Mouse (Mus musculus) midbrain, embryonic 10.5 days (tissue): ENCODE data around the gene Smg5. TPM values are rescaled to one million over a fixed set of nuclear protein-coding genes. Genes with fewer than 3 reads are reported as not detected.
"Not testable (repeated sequence)": the region's sequence is repeated elsewhere in the genome, so short reads cannot be mapped to it uniquely, and the experiment has no call there.

Source experiments
- DNase-seq: peaks from one replicate; pipeline ENCODE4 v3.0.0-alpha.2; 2017; ENCODE audit warnings: low spot score
- H3K27ac ChIP-seq: fragments of 300-500 bp; sonication (generic); replicated peaks from 2 replicates; pipeline ENCODE4 v1.5.1; 2016; ENCODE audit warnings: mild to moderate bottlenecking
- H3K27me3 ChIP-seq: fragments of 300-500 bp; sonication (generic); 2 replicates; pipeline ENCODE4 v1.6.1; 2016; ENCODE audit warnings: low read depth, mild to moderate bottlenecking; ENCODE audit not compliant: poor library complexity, severe bottlenecking
- H3K36me3 ChIP-seq: fragments of 300-500 bp; sonication (generic); 2 replicates; pipeline ENCODE4 v1.6.1; 2016; ENCODE audit warnings: mild to moderate bottlenecking, moderate library complexity
- H3K4me1 ChIP-seq: fragments of 300-500 bp; sonication (generic); 2 replicates; pipeline ENCODE4 v1.6.1; 2016
- H3K4me3 ChIP-seq: fragments of 300-500 bp; sonication (generic); 2 replicates; pipeline ENCODE4 v1.5.1; 2016; ENCODE audit warnings: mild to moderate bottlenecking, moderate library complexity
- H3K9me3 ChIP-seq: fragments of 300-500 bp; sonication (generic); replicated peaks from 2 replicates; pipeline ENCODE4 v1.6.1; 2016; ENCODE audit warnings: mild to moderate bottlenecking
- WGBS: fragments of 180-500 bp; shearing (Covaris S2); methylation state at CpG from one replicate; pipeline ENCODE4 v1.1.7; 2016; 5-methylcytosine and 5-hydroxymethylcytosine counted together
- polyA plus RNA-seq: library from polyadenylated mRNA; unstranded; fragments of >200 nt; fragmentation: Nextera tagmentation; extraction: Ambion mirVana; gene quantifications from 2 replicates; pipeline ENCODE4 v1.2.1, GENCODE M21; 2016

Smg5 gene
- polyA plus RNA-seq, 1 experiment from 2014 or later: 84.5 TPM

DNA sequence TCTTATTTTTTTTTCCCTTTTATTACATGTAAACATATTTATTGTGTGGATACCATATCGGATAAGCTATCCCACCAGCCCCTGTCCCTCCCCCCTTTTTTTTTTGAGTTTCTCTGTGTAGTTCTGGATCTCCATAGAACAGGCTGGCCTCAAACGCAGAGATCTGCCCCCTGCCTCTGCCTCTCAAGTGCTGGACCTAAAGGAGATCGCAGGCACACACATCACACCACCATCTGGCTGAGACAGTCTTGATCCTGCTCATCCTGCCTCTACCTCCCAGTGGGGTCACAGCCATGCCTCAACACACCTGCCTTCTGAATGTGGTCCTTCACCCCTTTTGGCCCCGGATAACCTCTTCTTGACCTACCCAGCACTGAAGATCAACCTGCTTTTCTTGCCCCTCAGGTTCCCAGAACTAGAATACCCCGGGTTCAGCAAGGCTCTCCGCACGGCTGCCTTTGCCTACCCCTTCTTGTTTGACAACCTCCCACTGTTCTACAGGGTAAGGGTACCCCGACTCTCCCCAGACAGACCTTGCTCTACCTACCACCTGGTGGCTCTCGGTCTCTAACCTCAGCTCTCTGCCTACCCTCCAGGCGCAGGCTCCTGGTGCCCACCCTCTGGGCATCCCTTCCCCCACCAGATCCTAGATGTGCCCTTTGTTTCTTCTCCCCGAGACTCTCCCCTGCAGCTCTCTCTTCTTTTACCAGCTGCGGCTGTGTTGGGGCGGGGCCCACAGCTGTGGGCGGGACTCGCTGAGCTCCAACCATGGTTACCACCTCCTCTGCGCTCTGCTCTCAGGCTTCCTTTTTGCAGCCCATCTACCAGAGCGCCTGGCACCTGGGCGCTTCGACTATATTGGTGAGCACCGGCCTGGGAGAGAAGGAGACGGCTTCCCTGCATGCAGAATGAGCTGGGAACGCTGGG, 45.6 kb downstream of the Smg5 start:
- H3K9me3 ChIP-seq, H3K36me3 ChIP-seq, H3K27me3 ChIP-seq: not testable (repeated sequence)
- DNase-seq: peak; percentile 59
- peak overlapping the region; percentile 80 for H3K27ac ChIP-seq
- H3K4me1 ChIP-seq: peaks cover 11% of the 10 kb centered on the region
- peak overlapping the region; percentile 43 for H3K4me3 ChIP-seq
- 8% methylated on average over 22 of the region's 22 CpGs for WGBS

DNA sequence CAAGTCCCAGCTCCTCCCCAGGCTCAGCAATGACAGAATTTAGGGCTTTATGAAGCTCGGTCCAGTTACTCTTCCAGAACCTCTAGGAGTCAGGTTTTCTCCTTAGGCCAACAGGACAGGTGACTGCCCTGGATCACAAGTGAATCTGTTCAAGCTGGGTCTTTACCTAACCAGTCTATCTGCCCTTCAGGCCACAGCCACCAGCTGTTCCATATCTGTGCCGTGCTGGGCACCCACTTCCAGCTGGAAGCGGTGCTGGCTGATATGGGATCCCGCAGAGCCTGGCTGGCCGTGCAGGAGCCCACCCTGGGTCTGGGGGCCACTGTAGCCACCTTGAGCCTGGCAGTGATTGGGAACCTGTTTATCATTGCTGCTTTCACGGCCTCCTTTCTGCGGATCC, 46.3 kb downstream of the Smg5 start:
- not testable (repeated sequence) for H3K36me3 ChIP-seq, H3K4me1 ChIP-seq, H3K27me3 ChIP-seq, H3K27ac ChIP-seq, H3K4me3 ChIP-seq, DNase-seq, H3K9me3 ChIP-seq
- WGBS: 56% methylated on average over 3 of the region's 7 CpGs

DNA sequence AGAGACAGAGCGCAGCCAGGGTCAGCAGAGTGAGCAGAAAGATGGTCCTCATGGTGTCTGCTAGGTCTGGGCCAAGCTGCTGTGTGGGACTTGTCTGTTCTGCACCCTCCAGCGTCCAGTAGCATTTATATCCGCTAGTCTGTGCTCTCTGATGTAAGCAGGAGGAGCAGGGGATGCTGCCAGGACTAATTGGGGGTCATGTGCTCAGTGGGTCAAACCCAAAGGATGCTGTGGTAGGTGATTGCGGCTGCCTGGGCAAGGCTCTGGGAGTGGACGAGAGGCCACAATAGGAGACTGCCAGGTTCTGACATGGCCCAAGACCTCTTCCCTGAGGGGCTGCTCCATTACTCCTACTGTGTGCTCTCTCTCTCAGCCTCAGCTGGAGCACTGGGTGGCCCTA, 48.3 kb downstream of the Smg5 start, which contains the start of gene Bglap:
TSS of gene Bglap (minus strand) at position 101 of the 400 bp plus-strand sequence.
- WGBS: 82% methylated on average over 5 of the region's 5 CpGs
- peaks cover 10% of the 10 kb centered on the region for H3K4me1 ChIP-seq
- H3K36me3 ChIP-seq: no peaks in the 10 kb centered on the region
- no peaks in the 10 kb centered on the region for H3K9me3 ChIP-seq
- no peaks in the 10 kb centered on the region for H3K27me3 ChIP-seq
- H3K4me3 ChIP-seq: no peak within 1 kb of the TSS
- H3K27ac ChIP-seq: no peak within 1 kb of the TSS
- DNase-seq: no peak

DNA sequence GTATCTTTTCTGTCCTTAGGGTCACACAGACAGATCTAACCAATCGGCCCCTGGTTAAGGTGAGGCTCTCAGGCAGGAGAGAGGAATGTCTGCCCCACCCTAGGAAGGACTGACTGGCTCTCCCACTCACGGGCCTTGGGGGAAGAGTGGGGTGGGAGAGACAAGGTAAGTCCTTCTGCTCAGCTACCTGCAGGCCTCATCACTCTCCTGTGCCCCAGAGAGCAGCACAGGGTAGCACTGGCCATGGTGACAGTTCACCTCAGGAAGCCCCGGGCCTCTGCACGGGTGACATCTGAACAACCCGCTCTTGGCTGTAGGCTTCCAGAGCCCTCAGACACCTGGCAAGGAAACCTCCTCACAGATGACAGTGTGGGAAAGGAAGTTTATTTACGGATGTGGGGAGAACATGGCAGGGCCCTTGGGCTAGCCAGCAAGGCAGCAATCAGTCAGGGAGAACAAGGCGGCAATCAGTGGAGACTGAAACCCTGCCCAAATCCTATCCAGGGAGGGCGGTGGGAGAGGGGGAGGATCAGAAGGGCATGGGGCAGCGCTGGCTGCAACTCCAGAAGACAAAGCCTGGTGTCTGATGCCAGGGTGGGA, 57.8 kb downstream of the Smg5 start:
- Histone ChIP-seq H3K27ac (no peak overlapping the region), H3K36me3 (peaks cover 83% of the 10 kb centered on the region), H3K27me3 (no peaks in the 10 kb centered on the region), H3K4me3 (no peak overlapping the region), H3K4me1 (no peaks in the 10 kb centered on the region), H3K9me3 (no peaks in the 10 kb centered on the region)
- DNase-seq: no peak
- WGBS: 93% methylated on average over 9 of the region's 9 CpGs

DNA sequence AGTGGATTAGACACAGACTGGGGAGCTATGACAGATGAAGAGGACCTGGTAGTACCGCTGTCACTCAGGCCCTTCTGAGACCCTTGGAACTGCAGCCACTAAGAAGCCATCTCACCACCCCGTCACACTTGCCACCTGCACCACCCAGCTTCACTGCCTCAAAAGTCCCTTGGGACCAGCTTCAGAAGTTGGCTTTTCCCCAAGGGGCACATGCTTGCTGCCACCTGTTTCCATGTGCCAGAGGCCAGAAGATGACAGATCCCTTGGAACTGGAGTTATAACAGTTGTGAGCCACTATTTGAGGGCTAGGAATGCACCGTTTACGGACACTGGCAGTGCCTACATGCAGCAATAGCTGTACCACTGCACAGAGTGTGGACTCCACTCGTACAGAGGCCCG, 59.2 kb downstream of the Smg5 start:
- Histone ChIP-seq H3K27ac (no peak overlapping the region), H3K4me1 (no peaks in the 10 kb centered on the region), H3K27me3 (no peaks in the 10 kb centered on the region), H3K4me3 (no peak overlapping the region), H3K36me3 (peaks cover 88% of the 10 kb centered on the region), H3K9me3 (no peaks in the 10 kb centered on the region)
- no peak for DNase-seq
- 96% methylated on average over 6 of the region's 6 CpGs for WGBS

DNA sequence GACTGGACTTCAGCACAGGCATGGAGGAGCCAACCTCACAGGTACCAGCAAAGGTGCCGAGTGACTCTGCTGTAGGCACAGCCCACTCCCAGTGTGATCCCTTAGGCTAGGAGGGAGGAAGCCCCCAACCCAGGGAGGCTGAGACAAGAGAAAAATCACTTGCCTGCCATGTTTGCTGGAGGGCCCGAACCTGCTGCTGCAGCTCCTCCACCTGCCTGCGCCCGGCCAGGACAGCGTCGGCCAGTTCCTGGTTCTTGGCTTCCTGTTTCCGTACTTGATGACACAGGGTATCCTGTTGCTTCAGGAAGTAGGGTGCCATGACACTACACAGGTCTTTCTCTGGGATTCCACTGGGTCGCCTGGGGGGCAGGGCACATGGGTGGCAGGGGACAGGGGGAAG, 59.7 kb downstream of the Smg5 start:
- Histone ChIP-seq H3K9me3 (no peaks in the 10 kb centered on the region), H3K4me3 (no peak overlapping the region), H3K27me3 (no peaks in the 10 kb centered on the region), H3K4me1 (no peaks in the 10 kb centered on the region), H3K36me3 (peaks cover 88% of the 10 kb centered on the region), H3K27ac (no peak overlapping the region)
- WGBS: 95% methylated on average over 8 of the region's 8 CpGs
- no peak for DNase-seq

DNA sequence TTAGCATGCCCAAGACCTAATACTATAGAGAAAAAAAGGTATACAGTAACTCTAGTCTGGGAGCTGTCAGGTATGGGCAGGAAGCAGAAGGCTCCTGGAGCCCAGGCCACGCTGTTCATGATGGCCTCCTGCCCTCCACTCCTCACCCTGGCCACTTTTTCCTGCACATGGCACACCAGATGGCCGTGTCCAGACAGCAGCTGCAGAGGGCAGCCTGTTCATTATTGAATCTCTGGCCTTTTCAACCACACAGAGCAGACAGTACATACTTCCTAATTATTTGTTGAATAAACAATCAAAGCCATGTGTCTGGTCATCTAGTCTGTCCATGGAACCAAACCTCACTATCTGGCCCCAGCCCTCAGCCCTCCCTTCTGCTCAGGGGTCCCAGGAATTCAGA, 62.6 kb downstream of the Smg5 start:
- no peaks in the 10 kb centered on the region for H3K9me3 ChIP-seq
- peaks cover 89% of the 10 kb centered on the region for H3K36me3 ChIP-seq
- no peak for DNase-seq
- 81% methylated on average over 2 of the region's 2 CpGs for WGBS
- no peaks in the 10 kb centered on the region for H3K4me1 ChIP-seq
- H3K27ac ChIP-seq: 0 out of 2 replicates have a peak overlapping the region, but pooled peaks have one; percentile 28
- no peaks in the 10 kb centered on the region for H3K27me3 ChIP-seq
- H3K4me3 ChIP-seq: no peak overlapping the region

DNA sequence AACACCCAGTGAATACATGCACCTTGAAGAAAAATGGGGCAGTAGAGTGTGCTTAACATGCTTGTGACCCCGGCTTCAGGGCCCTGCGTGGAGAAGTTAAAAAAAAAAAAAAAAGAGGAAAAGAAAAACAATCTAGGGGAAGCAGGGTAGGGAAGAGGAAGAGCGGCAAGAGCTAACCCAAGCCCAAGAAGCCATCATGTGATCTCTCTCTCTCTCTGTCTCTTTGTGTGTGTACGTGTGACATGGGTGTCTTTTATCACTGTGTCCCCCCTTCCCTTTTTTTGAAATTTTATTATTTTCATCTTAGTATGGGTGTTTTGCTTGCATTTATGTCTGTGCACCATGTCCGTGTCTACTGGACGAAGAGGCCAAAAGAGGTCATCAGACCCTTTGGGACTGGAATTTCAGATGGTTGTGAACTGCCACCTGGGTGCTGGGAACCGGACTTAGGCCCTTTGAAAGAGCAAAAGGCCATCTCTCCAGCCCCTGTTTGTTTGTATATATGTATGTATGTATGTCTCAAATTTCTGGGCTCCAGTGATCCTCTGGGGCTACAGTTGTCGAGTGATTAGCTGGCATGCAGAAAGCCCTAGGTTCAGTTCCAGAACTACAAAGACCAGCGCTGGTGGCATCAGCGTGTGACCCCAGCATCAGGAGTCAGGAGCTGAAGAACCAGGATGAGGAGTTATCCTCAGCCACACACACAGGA, 67.6 kb downstream of the Smg5 start:
- Histone ChIP-seq H3K27me3 (no peaks in the 10 kb centered on the region), H3K9me3 (no peaks in the 10 kb centered on the region), H3K27ac (no peak overlapping the region), H3K4me3 (no peak overlapping the region), H3K36me3 (peaks cover 53% of the 10 kb centered on the region), H3K4me1 (peaks cover 23% of the 10 kb centered on the region)
- WGBS: 93% methylated on average over 10 of the region's 10 CpGs
- no peak for DNase-seq

DNA sequence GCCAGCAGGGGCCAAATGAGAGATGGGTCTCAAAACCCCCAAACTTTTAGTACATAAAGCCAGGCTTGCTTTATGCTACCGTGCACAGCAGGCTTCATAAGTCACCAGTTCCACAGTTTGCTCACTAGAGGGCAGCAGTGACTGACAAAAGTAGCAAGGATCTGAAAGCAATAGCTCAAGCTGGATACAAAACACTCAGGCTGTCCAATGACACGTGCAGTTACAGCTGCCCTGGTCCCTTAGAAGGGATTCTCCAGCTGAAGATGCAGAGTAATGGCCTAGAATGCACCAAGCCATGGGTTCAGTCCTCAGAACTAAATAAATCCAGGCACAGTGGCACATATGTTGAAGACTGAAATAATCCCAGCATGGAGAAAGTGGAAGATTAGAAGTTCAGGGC, 71.0 kb downstream of the Smg5 start:
- Histone ChIP-seq H3K27ac (no peak overlapping the region; the same call in 1 of the 2 replicates), H3K9me3 (no peaks in the 10 kb centered on the region), H3K4me3 (no peak overlapping the region), H3K36me3 (peaks cover 36% of the 10 kb centered on the region), H3K27me3 (no peaks in the 10 kb centered on the region), H3K4me1 (peaks cover 42% of the 10 kb centered on the region)
- DNase-seq: peak; percentile 69
- WGBS: 5% methylated on average over 2 of the region's 2 CpGs

DNA sequence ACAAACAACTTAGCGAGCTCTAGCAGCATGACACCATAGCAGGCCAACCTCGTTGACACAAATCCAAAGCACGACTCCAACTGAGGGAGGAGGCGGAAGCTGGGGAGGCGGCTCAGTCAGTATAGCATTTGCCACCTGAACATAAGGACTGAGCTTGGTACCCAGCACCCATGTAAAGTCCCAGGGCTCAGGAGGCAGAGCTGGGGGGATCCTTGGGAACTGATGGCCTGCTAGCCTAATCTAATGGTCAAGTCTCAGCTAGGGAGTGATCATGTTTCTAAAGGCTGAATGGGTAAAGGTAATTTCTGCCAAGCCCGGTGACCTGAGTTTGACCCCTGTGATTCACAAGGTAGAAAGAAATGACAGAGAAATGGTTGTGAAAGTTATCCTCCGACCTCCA, 71.5 kb downstream of the Smg5 start:
- Histone ChIP-seq H3K9me3 (no peaks in the 10 kb centered on the region), H3K27me3 (no peaks in the 10 kb centered on the region), H3K4me3 (no peak overlapping the region), H3K36me3 (peaks cover 36% of the 10 kb centered on the region), H3K27ac (no peak overlapping the region), H3K4me1 (peaks cover 42% of the 10 kb centered on the region)
- WGBS: 66% methylated on average over 7 of the region's 7 CpGs
- DNase-seq: no peak

DNA sequence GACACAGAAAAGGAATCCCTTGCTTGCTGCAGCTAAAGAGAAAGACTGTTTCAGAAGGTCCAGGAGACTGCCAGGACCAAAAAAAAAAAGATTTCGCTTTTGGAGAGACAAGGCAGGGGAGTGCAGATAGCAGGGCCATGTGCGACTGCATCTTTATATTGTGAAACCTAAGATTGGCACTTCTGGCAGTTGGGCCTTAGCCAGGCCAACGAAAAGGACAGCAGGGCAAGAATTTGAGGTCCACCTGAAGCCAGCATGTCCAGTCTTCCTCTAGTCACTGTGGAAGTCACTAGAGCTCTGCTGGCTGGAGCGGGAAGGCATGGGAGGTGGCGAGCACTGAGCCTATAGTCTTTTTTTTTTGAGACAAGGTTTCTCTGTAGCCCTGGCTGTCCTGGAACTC, 72.9 kb downstream of the Smg5 start:
- H3K9me3 ChIP-seq: no peaks in the 10 kb centered on the region
- no peaks in the 10 kb centered on the region for H3K27me3 ChIP-seq
- 72% methylated on average over 5 of the region's 5 CpGs for WGBS
- DNase-seq: no peak
- H3K27ac ChIP-seq: peak overlapping the region; percentile 94
- peaks cover 36% of the 10 kb centered on the region for H3K36me3 ChIP-seq
- peaks cover 42% of the 10 kb centered on the region for H3K4me1 ChIP-seq
- H3K4me3 ChIP-seq: peak overlapping the region; percentile 80

DNA sequence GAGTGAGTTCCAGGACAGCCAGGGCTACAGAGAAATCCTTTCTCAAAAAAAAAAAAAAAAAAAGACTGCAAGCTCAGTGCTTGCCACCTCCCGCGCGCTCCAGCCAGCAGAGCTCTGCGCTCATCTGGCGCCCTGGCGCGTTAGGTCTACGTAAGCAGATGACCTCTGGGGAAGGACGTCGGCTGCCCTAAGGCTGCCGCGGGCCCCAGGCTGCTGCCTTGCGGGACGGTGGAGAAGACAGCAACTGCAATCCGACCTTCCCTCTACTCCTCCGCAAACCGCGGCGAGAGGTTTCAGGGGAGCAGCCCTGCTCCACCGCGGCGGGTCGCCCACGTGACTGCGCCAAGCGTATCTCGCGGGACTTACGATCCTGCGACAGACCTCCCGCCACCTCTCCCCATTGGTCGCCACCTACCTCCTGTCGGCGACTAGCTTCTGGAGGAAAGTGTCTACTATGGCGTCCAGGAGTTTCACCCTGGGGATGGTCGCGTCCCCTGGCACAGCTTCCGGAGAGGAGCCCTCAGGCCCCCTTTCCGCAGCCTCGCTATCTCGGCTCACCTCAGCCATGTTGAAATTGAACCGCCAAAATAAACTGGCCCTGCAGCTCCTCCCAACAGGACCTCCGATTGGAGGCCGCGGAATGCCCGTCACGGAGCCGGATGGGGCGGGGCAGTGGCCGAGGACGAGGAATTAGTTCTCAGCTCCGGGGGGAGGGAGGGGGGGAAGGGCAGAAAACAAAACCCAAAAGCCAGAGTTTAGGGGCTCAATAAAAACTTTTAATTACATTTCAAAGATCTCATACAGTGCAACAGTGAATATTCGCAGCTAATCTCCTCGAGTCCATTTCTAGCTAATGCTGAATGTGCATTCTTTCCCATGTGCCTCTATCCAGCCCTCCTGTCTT, 73.9 kb downstream of the Smg5 start, which contains the start of gene Pmf1:
TSS of gene Pmf1 (minus strand) at position 591 of the 904 bp plus-strand sequence.
- under 1% methylated on average over 54 of the region's 54 CpGs for WGBS
- Histone ChIP-seq H3K27me3 (no peaks in the 10 kb centered on the region), H3K36me3 (peaks cover 37% of the 10 kb centered on the region), H3K4me3 (peak within 1 kb of the TSS; percentile 80), H3K9me3 (no peaks in the 10 kb centered on the region), H3K27ac (peak within 1 kb of the TSS; percentile 94), H3K4me1 (peaks cover 42% of the 10 kb centered on the region)
- DNase-seq: peak; percentile 94
